Mouse (Mus musculus): ENCODE measurements at regions not wholly inside any gene's neighbourhood (a gene's known extent, or its start where the extent isn't known, plus 50 kb on each side); places are given as distances from the start of the nearest gene placed in this dataset.

- no peak for TF ChIP-seq CTCF (IDR thresholded peaks at IDR 0.05)
- TF ChIP-seq EP300 (IDR thresholded peaks at IDR 0.05; ENCODE audit: insufficient read depth, low read depth, low read length) = no peak
- no peak for TF ChIP-seq POLR2A (IDR thresholded peaks at IDR 0.05; ENCODE audit: insufficient read depth, low read depth, low read length)
Observed at GRCm38 (mm10) chr12:32764747-32765146, 54.6 kb upstream of the Nampt start.

Measured in heart, adult 2 months (tissue).